Mouse (Mus musculus): ENCODE measurements around the gene Kcna6.

Kcna6 gene

GRCm38 (mm10) chr6:126736996-126737395 is 3.5 kb downstream of the Kcna6 start:
- in situ Hi-C loops (cut with MboI; ENCODE audit: low sequenced_read_pairs) = no loop called here

- in situ Hi-C loops (cut with MboI; ENCODE audit: low sequenced_read_pairs) = no loop called here
Measured at GRCm38 (mm10) chr6:126735806-126736205, 4.7 kb downstream of the Kcna6 start.

- in situ Hi-C loops (cut with MboI; ENCODE audit: low sequenced_read_pairs) = no loop called here
Measured at GRCm38 (mm10) chr6:126732645-126733044, 7.8 kb downstream of the Kcna6 start.

- in situ Hi-C loops (cut with MboI; ENCODE audit: low sequenced_read_pairs) = no loop called here
Measured at GRCm38 (mm10) chr6:126728803-126729202, 11.7 kb downstream of the Kcna6 start.

- in situ Hi-C loops (cut with MboI; ENCODE audit: low sequenced_read_pairs) = no loop called here
Measured at GRCm38 (mm10) chr6:126718423-126719087, 21.9 kb downstream of the Kcna6 start.

GRCm38 (mm10) chr6:126712531-126712930 is 27.9 kb downstream of the Kcna6 start:
- in situ Hi-C loops (cut with MboI; ENCODE audit: low sequenced_read_pairs) = no loop called here

DNA sequence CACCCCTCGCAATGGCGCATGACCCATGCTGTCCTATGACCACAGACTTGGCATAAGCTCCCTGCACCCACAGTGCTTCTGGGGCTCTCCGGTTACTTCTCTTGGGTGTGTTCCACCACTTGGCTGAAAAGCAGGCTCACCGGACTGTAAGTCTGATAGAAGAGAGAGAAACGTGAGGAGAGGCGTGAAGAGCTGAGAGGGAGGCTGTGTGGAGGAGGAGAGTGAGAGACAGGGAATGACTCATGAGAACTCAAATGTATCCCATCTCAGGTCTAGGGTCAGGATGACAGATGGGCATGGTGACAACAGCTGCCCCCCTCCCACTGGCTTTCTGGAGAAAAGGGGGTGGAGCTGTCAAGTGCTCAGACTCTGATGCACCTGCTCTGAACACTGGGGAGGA is 34.5 kb downstream of the Kcna6 start:
- in situ Hi-C loops (cut with MboI; ENCODE audit: low sequenced_read_pairs) = no loop called here

DNA sequence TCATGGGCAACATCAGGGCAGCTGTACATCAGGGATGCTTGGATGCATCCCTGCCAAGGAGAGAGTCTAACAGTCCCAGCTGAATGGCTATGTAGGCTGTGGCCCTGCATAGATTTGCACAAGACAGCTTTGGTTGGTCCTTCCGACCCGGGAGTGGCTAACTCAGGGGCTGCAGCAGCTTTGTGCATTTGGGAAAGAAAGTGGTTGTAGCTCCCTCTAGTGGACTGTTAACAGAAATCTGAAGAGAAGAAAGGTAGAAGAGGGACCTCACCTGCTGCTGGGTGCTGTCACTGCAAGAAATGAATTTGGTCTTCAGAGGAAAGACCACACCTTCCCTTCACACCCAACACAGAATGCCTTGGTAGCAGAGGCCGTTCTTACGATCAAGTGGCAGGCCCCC is 36.0 kb downstream of the Kcna6 start:
- in situ Hi-C loops (cut with MboI; ENCODE audit: low sequenced_read_pairs) = no loop called here

DNA sequence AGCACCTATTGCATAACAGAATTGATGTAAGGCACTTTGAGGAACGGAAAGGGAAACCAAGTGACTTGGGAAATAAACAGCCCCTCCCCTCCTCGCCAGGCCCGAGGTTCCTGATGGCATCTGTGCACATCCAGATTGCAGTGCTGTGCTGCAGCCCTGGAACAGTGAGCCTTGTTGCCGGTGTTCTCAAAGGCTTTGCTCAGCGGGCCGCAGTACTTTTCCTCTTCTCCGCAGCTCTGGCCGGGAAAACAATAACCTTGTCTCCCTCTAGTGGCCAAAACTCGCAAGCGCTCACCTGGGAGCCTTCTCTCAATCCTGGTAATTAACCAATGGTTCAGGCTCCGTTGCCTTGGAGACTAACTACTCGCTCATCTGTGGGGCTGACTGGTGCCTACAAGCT is 38.4 kb downstream of the Kcna6 start:
- in situ Hi-C loops (cut with MboI; ENCODE audit: low sequenced_read_pairs) = no loop called here

GRCm38 (mm10) chr6:126701196-126701595 is 39.3 kb downstream of the Kcna6 start:
- in situ Hi-C loops (cut with MboI; ENCODE audit: low sequenced_read_pairs) = no loop called here

DNA sequence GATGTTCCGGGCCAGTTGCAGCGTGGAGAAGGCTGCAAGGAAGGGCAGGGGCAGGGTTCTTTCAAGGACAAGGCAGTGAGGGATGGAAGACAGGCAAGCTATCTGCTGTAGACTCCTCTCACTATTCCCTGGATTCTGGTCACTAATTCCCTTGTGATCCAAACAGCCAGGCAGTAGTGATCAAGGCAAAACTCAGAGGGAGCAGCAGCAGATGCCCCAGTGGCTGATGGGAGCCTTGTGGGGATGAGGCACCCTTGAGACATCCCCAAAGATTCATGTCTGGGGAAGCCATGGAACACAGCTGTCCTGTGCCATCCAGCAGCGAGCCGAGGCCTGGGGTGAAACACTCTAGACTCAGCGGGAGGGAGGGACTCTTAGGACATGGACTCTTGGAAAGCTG is 40.5 kb downstream of the Kcna6 start:
- in situ Hi-C loops (cut with MboI; ENCODE audit: low sequenced_read_pairs) = no loop called here

- in situ Hi-C loops (cut with MboI; ENCODE audit: low sequenced_read_pairs) = no loop called here
Measured at GRCm38 (mm10) chr6:126687120-126687519, 53.4 kb downstream of the Kcna6 start.

DNA sequence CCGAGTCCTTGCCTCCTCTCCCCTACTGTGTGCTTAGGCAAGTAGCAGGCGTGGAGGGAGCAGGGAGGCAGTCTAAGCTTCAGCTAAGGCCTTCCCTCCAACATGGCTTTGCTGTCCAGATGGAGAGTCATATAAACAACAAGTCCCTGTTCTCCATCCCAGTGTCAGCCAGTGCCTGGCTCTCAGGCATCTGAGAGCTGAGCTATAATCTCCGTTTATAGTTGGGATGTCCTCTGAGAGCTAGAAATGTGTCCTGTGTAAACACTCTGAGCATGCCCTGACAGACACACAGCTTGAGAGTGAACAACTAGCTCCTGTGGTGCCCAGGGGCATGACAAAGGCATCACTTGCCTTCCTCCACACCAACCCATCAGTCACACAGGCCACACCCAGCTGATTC is 55.3 kb downstream of the Kcna6 start:
- in situ Hi-C loops (cut with MboI; ENCODE audit: low sequenced_read_pairs) = no loop called here

DNA sequence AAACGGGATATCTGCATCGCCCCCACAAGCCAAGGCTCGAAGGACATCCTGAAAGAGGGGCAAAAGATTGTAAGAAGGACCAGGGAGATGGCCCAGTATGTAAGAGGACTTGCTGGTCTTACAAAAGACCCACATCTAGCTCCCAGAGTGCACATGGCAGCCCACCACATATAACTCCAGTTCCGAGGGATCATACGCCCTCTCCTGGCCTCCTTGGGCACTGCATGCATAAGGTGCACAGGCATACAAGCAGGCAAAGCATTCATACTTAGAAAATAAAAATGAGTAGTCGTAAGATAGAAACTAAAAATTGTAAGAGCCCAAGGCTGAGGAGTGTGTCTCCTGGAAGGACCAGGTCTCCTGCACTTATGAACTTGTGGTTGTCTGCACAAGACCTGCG is 61.5 kb downstream of the Kcna6 start:
- in situ Hi-C loops (cut with MboI; ENCODE audit: low sequenced_read_pairs) = no loop called here

DNA sequence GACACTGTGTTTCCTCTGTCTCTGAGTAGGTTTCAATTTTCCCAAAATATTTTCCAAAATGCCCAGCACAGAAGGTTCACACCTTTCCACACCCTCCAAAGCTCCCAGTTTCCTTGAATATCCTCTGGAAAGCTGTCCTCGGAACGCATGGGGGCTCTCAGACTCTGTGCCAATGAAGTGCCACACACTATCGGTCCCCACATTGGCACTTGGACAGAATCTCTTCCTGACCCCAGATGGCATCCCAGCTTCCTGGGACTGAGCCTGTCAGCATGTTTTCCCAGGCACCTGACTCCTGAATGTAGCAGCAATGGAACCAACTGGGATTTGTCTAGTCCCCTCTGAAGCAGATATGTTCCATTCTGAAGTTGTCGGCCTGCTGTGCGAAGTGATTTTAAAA is 73.5 kb downstream of the Kcna6 start:
- in situ Hi-C loops (cut with MboI; ENCODE audit: low sequenced_read_pairs) = no loop called here

GRCm38 (mm10) chr6:126666091-126666490 is 74.4 kb downstream of the Kcna6 start:
- in situ Hi-C loops (cut with MboI; ENCODE audit: low sequenced_read_pairs) = no loop called here

- in situ Hi-C loops (cut with MboI; ENCODE audit: low sequenced_read_pairs) = no loop called here
Measured at GRCm38 (mm10) chr6:126664569-126664968, 75.9 kb downstream of the Kcna6 start.
